Mouse (Mus musculus): Measurements from ENCODE around the gene Rgs6.

GRCm38 (mm10) chr12:82841566-82841965 is 253.5 kb downstream of the Rgs6 start:
- TF ChIP-seq CTCF (conservative IDR thresholded peaks at IDR 0.05; ENCODE audit: low read length) (no peak), NANOG (IDR thresholded peaks at IDR 0.05; ENCODE audit: borderline replicate concordance, low read length) (no peak), POU5F1 (IDR thresholded peaks at IDR 0.05; ENCODE audit: borderline replicate concordance, low read length) (no peak)

Measured in E14TG2a.4 (cell line).